Mouse (Mus musculus): ENCODE results near the gene Gm7298. TPM values are rescaled to one million over a fixed set of nuclear protein-coding genes. Genes with fewer than 3 reads are reported as not detected.
"Not testable (repeated sequence)": the region's sequence is repeated elsewhere in the genome, so short reads cannot be mapped to it uniquely, and the experiment has no call there.

Gm7298 gene
- not detected in 3 replicates for total RNA-seq (2017)

DNA sequence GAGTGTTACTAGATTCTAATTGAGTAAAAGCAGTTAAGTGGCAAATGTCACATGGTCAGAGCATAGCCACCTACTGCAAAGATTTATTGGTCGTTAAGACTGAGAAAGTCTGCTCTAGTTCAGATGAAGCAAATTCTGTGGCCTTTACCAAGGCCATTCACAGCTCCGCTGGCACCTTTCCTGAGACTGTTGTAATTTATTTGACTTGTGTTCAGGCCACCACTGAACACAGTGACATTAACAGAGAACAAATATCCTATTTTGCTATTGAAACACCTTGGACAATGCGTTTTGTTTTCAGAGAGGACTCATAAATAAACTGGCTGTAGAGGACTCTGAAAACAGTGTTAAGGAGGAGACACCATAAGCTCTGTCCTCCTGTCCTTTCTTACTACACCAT is at the start of gene Gm7298:
Gm7298 (plus strand) TSS at position 301 of the 400 bp plus-strand sequence.
- ATAC-seq (replicated peaks; ENCODE audit: insufficient number of reproducible peaks, low FRiP score, low TSS enrichment, poor library complexity, severe bottlenecking), result no peak

DNA sequence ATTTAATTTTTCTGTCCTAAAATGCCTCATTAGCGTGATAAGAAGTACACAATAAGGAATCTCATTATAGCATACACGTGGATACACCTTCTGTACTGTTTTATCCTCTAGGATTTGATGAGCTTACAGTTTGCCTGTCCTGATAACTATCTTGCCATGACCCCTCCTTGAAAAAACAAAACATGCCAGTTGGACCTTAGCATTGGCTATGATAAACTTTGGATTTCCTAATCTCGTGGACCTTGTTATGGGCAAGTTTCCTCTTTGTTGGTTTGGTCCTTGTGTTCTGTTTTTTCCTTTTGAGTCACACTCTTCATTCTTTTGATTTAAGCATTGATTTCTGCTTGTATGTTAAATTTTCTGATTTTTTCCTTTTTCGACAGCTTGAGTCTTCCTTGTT is 95.3 kb downstream of the Gm7298 start:
- no peak for ATAC-seq (replicated peaks; ENCODE audit: insufficient number of reproducible peaks, low FRiP score, low TSS enrichment, poor library complexity, severe bottlenecking)

DNA sequence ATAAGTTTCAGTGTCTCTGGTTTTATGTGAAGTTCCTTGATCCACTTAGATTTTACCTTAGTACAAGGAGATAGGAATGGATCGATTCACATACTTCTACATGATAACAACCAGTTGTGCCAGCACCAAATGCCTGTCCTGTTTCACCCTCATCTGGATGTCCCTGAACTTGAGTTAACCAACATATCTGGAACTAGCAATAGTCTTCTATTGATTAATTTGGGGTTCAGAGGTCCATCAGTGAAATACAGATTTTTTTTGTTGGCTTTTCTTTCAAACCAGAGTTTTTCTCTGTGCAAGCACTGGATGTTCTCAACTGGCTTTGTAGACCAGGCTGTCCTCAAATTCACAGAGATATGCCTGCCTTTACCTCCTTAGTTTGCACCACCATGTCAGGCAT is 103.6 kb downstream of the Gm7298 start:
- ATAC-seq (replicated peaks; ENCODE audit: insufficient number of reproducible peaks, low FRiP score, low TSS enrichment, poor library complexity, severe bottlenecking), result no peak

DNA sequence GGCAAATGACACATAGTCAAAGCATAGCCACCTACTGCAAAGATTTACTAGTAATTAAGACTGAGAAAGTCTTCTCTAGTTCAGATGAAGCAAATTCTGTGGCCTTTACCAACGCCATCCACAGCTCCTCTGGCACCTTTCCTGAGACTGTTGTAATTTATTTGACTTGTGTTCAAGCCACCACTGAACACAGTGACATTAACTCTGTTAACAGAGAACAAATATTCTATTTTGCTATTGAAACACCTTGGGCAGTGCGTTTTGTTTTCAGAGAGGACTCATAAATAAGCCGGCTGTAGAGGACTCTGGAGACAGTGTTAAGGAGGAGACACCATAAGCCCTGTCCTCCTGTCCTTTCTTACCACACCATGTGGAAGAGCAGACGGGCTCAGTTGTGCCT is 105.5 kb downstream of the Gm7298 start, which contains the start of gene Mug1:
Mug1 (plus strand) TSS at position 271 of the 400 bp plus-strand sequence.
- not testable (repeated sequence) for ATAC-seq (replicated peaks; ENCODE audit: insufficient number of reproducible peaks, low FRiP score, low TSS enrichment, poor library complexity, severe bottlenecking)

Other genes with a start within 250 kb of the Gm7298 start
- not detected in 3 replicates for gene A2m, start 97.6 kb upstream of the Gm7298 start, total RNA-seq (2017)
- not detected in 3 replicates for gene Mug1, start 105.6 kb downstream of the Gm7298 start, total RNA-seq (2017)

All from monocyte, adult 5-6 weeks (primary cell).